Mouse (Mus musculus): ENCODE measurements at regions not wholly inside any gene's neighbourhood (a gene's known extent, or its start where the extent isn't known, plus 50 kb on each side); places are given as distances from the start of the nearest gene placed in this dataset.
"Not testable (repeated sequence)": the region's sequence is repeated elsewhere in the genome, so short reads cannot be mapped to it uniquely, and the experiment has no call there.

DNA sequence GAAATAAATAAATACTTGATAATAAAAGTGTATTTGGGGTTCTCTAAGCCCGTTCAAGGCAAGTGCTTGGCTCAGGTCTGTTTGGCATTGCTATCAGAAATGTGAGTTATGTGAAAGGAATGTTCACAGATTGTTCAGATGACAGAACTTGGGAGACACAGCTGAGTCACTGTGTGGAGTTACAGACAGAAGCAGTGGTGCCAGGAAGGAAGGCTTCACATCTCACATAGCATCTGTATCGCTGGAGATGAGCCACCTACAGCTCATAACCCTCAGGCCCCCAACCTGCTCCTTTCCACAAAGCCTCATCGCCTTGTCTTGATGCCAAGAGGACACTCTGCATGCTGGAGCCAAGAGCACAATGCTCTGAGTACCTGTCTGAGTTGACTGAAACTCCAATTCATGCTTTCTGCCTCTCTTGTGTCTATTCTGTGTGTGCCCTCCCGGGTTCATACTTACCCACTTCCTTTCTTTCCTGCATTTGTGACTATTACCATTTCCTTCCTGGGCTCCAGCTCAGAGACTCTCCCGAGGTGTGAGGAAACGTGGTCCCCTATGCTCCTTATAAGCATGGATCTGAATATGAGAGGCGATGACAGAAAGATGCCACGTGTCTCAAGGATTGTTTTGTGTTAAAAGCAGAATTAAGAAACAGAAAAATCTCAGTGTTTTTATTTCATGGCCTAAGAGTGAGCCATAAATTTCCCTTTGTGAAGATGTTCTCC, 79.6 kb downstream of the Cd24a start:
- no peak overlapping the region for H3K27ac ChIP-seq (replicated peaks)
- ATAC-seq (ENCODE audit: low read depth), result no peak
- peaks cover 3% of the 10 kb centered on the region; the same call in 1 of the 2 replicates for H3K9me3 ChIP-seq
- H3K36me3 ChIP-seq, result no peaks in the 10 kb centered on the region
- H3K4me3 ChIP-seq, result no peak overlapping the region
- WGBS, result 84% methylated on average over 8 of the region's 8 CpGs
- no peaks in the 10 kb centered on the region for H3K4me1 ChIP-seq (replicated peaks)
- H3K4me2 ChIP-seq, result no peak overlapping the region
- no peak overlapping the region for H3K9ac ChIP-seq
- no peaks in the 10 kb centered on the region for H3K27me3 ChIP-seq

- Histone ChIP-seq H3K36me3 (no peaks in the 10 kb centered on the region), H3K4me3 (no peak overlapping the region), H3K9ac (no peak overlapping the region), H3K4me2 (no peak overlapping the region), H3K4me1 (replicated peaks) (no peaks in the 10 kb centered on the region), H3K27ac (replicated peaks) (no peak overlapping the region), H3K9me3 (peaks cover 3% of the 10 kb centered on the region; the same call in 1 of the 2 replicates), H3K27me3 (no peaks in the 10 kb centered on the region)
- no peak for ATAC-seq (ENCODE audit: low read depth)
- WGBS, result 66% methylated on average over 1 of the region's 1 CpGs
Measured at GRCm38 (mm10) chr10:43658226-43658593, 80.1 kb downstream of the Cd24a start.

- H3K27ac ChIP-seq (replicated peaks), result no peak overlapping the region
- H3K36me3 ChIP-seq, result no peaks in the 10 kb centered on the region
- no peak overlapping the region for H3K4me3 ChIP-seq
- ATAC-seq (ENCODE audit: low read depth), result no peak
- 87% methylated on average over 4 of the region's 4 CpGs for WGBS
- no peak overlapping the region for H3K4me2 ChIP-seq
- H3K9ac ChIP-seq, result no peak overlapping the region
- H3K4me1 ChIP-seq (replicated peaks), result no peaks in the 10 kb centered on the region
- H3K9me3 ChIP-seq, result no peaks in the 10 kb centered on the region
- no peaks in the 10 kb centered on the region for H3K27me3 ChIP-seq
Measured at GRCm38 (mm10) chr10:43664844-43665243, 86.8 kb downstream of the Cd24a start.

DNA sequence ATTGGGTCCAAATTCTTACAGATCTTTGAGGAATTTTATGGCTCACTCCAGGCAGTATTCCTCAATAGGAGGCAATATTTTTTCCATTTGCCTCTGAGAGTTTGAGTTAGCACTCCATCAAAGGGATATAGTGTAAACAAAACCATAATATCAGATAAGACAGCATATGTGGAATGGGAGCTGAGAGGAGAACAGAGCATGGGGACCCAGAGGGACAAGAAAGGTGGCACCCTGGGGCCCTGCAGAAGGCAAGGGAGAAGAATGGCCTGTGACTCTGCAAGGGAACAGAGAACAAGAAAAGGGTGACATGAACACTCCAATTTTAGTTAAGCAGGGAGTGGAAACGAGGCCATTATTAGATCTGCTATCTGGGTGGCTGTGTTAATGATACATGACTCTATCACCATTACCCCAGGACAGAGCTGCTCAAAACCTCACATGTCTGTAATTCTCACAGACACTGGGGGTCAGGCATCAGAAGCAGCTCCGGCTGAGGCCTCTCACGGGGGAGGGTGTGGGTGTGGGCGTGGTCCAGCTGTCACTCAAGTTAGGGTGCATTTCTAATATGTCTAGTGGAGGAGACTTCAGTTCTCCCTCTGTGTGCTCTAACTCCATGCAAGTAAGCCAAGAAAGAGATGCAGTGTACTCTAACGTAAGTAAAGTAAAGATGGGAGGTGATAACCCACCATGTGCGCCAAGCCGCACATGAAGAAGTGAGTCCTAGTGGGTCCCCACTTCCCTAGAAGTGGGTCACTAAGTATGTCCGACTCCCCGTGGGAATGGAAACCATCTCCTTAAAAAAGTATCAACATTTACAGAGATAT, 88.4 kb downstream of the Cd24a start:
- H3K36me3 ChIP-seq, result no peaks in the 10 kb centered on the region
- no peak overlapping the region for H3K9ac ChIP-seq
- no peak overlapping the region for H3K4me3 ChIP-seq
- 76% methylated on average over 9 of the region's 9 CpGs for WGBS
- no peak overlapping the region for H3K4me2 ChIP-seq
- ATAC-seq (ENCODE audit: low read depth), result no peak
- H3K27me3 ChIP-seq, result no peaks in the 10 kb centered on the region
- no peak overlapping the region for H3K27ac ChIP-seq (replicated peaks)
- H3K9me3 ChIP-seq, result no peaks in the 10 kb centered on the region
- H3K4me1 ChIP-seq (replicated peaks), result no peaks in the 10 kb centered on the region

- no peak for ATAC-seq (ENCODE audit: low read depth)
- H3K4me3 ChIP-seq, result no peak overlapping the region
- H3K27ac ChIP-seq (replicated peaks), result no peak overlapping the region
- H3K9me3 ChIP-seq, result no peaks in the 10 kb centered on the region
- peak overlapping the region; percentile 33 for H3K4me2 ChIP-seq
- no peaks in the 10 kb centered on the region for H3K27me3 ChIP-seq
- 62% methylated on average over 25 of the region's 25 CpGs for WGBS
- no peaks in the 10 kb centered on the region for H3K36me3 ChIP-seq
- no peak overlapping the region for H3K9ac ChIP-seq
- H3K4me1 ChIP-seq (replicated peaks), result no peaks in the 10 kb centered on the region
Measured at GRCm38 (mm10) chr10:43667086-43667690, 89.1 kb downstream of the Cd24a start.

DNA sequence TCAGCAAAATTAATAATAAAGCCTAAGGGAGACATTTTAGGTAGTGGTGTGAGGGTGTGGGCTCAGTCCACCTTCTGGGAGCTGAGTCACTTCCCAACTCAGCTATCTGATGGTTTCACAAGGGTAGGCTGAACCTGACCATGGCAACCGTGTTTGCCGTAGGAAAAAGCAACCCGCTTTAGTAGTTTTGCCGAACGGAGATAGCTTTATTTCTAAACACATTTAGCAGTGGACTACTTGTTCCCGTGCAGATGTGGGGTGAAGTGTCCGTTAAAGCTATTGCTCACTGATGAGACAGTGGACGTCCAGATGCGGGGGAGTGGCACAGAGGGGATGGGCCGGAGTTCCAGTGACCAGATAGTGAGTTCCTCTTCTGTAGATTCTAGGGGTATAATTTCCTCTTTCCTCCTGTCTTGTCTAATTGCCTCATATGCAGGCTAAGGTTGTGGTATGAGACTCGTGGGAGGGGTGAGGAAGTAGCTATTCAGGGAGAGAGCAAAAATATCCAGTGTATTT, 89.7 kb downstream of the Cd24a start:
- Histone ChIP-seq H3K4me2 (peak overlapping the region; percentile 33; the same call in 1 of the 2 replicates), H3K36me3 (no peaks in the 10 kb centered on the region), H3K9me3 (no peaks in the 10 kb centered on the region), H3K27me3 (no peaks in the 10 kb centered on the region), H3K4me3 (no peak overlapping the region), H3K4me1 (replicated peaks) (no peaks in the 10 kb centered on the region), H3K27ac (replicated peaks) (no peak overlapping the region), H3K9ac (no peak overlapping the region)
- no peak for ATAC-seq (ENCODE audit: low read depth)
- 84% methylated on average over 11 of the region's 11 CpGs for WGBS

GRCm38 (mm10) chr10:43669471-43669870, 91.4 kb downstream of the Cd24a start:
- Histone ChIP-seq H3K27ac (replicated peaks) (no peak overlapping the region), H3K27me3 (no peaks in the 10 kb centered on the region), H3K36me3 (no peaks in the 10 kb centered on the region), H3K9me3 (no peaks in the 10 kb centered on the region), H3K9ac (no peak overlapping the region), H3K4me3 (no peak overlapping the region), H3K4me2 (no peak overlapping the region), H3K4me1 (replicated peaks) (no peaks in the 10 kb centered on the region)
- WGBS, result 89% methylated on average over 5 of the region's 5 CpGs
- no peak for ATAC-seq (ENCODE audit: low read depth)

GRCm38 (mm10) chr10:43670745-43671144, 92.7 kb downstream of the Cd24a start:
- ATAC-seq (ENCODE audit: low read depth), result no peak
- Histone ChIP-seq H3K27me3 (no peaks in the 10 kb centered on the region), H3K4me3 (no peak overlapping the region), H3K4me1 (replicated peaks) (no peaks in the 10 kb centered on the region), H3K9ac (no peak overlapping the region), H3K36me3 (no peaks in the 10 kb centered on the region), H3K4me2 (no peak overlapping the region), H3K9me3 (no peaks in the 10 kb centered on the region), H3K27ac (replicated peaks) (no peak overlapping the region)
- 85% methylated on average over 1 of the region's 1 CpGs for WGBS

DNA sequence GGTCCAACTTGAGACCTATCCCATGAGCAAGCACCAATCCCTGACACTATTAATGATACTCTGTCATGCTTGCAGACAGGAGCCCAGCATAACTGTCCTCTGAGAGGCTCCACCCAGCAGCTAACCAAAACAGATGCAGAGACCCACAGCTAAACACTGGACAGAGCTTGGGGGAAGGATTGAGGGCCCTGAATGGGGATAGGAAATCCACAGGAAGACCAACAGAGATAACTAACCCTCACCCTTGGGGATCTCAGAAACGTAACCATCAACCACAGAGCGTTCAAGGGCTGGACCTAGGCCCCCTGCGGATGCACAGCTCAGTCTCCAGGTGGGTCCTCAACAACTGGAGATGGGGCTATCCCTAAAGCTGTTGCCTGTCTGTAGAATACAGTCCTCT, 93.7 kb downstream of the Cd24a start:
- H3K4me3 ChIP-seq, result no peak overlapping the region
- no peaks in the 10 kb centered on the region for H3K4me1 ChIP-seq (replicated peaks)
- H3K4me2 ChIP-seq, result no peak overlapping the region
- ATAC-seq (ENCODE audit: low read depth), result no peak
- no peaks in the 10 kb centered on the region for H3K9me3 ChIP-seq
- WGBS, result 84% methylated on average over 3 of the region's 3 CpGs
- H3K27ac ChIP-seq (replicated peaks), result no peak overlapping the region
- H3K27me3 ChIP-seq, result no peaks in the 10 kb centered on the region
- H3K9ac ChIP-seq, result no peak overlapping the region
- no peaks in the 10 kb centered on the region for H3K36me3 ChIP-seq

DNA sequence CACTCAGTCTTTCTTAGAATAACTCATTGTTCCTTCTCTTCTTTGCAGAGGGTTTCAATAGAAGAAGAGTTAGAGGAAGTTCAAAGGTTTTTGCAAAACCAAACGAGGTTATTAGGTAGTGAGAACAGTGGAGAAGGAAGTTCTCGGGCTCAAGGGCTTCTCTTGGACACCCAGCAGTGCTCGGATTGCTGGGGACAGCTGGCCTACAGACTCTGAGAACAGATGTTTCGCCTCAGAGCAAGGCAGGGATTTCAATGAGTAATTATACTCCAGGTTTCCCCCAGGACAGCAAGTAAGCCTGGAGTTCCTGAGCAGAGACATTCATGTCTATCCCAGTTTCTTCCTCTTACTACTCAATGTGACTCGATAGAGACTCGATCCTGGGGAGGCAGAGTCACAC, 94.4 kb downstream of the Cd24a start:
- Histone ChIP-seq H3K36me3 (no peaks in the 10 kb centered on the region), H3K4me1 (replicated peaks) (no peaks in the 10 kb centered on the region), H3K9ac (no peak overlapping the region), H3K9me3 (no peaks in the 10 kb centered on the region), H3K27me3 (no peaks in the 10 kb centered on the region), H3K4me3 (no peak overlapping the region), H3K27ac (replicated peaks) (no peak overlapping the region), H3K4me2 (no peak overlapping the region)
- no peak for ATAC-seq (ENCODE audit: low read depth)
- 50% methylated on average over 6 of the region's 6 CpGs for WGBS

- Histone ChIP-seq H3K36me3 (no peaks in the 10 kb centered on the region), H3K27me3 (no peaks in the 10 kb centered on the region), H3K4me1 (replicated peaks) (no peaks in the 10 kb centered on the region), H3K4me3 (no peak overlapping the region), H3K9me3 (no peaks in the 10 kb centered on the region), H3K4me2 (no peak overlapping the region), H3K27ac (replicated peaks) (no peak overlapping the region), H3K9ac (no peak overlapping the region)
- WGBS, result 67% methylated on average over 1 of the region's 1 CpGs
- no peak for ATAC-seq (ENCODE audit: low read depth)
Measured at GRCm38 (mm10) chr10:43674749-43675148, 96.7 kb downstream of the Cd24a start.

DNA sequence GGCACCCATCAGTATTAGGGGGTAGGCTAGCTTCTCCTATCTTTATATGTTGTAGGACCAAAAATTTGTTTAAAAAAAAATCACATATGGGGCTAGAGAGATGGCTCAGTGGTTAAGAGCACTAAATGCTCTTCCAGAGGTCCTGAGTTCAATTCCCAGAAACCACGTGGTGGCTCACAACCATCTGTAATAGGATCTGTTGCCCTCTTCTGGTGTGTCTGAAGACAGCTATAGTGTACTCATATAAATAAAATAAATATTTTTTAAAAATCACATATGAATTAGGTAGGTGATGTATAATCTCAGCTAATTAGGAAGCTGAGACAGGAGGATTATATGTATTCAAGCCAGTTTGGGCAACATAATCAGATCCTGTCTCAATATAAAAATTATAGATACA, 97.4 kb downstream of the Cd24a start:
- not testable (repeated sequence) for H3K27me3 ChIP-seq; ATAC-seq (ENCODE audit: low read depth); H3K4me3 ChIP-seq; H3K27ac ChIP-seq (replicated peaks); H3K9ac ChIP-seq; H3K4me1 ChIP-seq (replicated peaks); H3K36me3 ChIP-seq; H3K9me3 ChIP-seq; H3K4me2 ChIP-seq
- 88% methylated on average over 1 of the region's 1 CpGs for WGBS

All from neural tube, embryonic 13.5 days (tissue).